Mouse (Mus musculus) brain, adult 2 months (tissue): ENCODE results near the gene Ndufv3.
A peak's percentile ranks its signal among the peaks of the same experiment; 100 is the strongest.

ENCODE experiments used
- DNase-seq: peaks from one replicate; pipeline ENCODE4 v3.0.0; 2011; ENCODE audit warnings: low read depth, low spot score

Ndufv3 gene

GRCm38 (mm10) chr17:31519946-31520838 lies at the start of gene Ndufv3, which contains the start of gene Wdr4:
TSS of gene Ndufv3 (plus strand) at chr17:31520115.
TSS of gene Wdr4 (minus strand) at chr17:31519980.
- DNase-seq: peak; percentile 100

GRCm38 (mm10) chr17:31470766-31471418 lies 49.0 kb upstream of the Ndufv3 start:
- peak; percentile 69 for DNase-seq

GRCm38 (mm10) chr17:31474388-31474787 lies 45.5 kb upstream of the Ndufv3 start:
- DNase-seq: no peak

DNA sequence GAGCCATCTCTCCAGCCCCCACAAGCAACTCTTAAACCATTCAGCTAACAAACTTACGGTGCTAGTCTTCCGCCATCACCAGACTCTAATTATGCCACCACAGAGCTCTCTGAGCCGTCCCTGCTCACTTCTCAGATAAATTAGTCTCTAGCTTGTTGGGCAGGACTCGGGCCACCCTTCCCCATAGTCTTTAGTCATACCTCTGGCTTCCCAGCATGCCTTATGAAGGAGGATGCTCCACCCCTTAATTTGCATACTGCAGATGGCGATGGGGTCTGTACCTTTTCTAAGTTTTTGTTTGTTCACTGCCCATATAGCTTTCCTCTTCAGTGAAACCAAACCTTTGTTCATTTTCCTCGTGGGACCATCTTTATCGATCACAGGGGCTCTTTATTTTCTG lies 41.3 kb upstream of the Ndufv3 start:
- DNase-seq: no peak

DNA sequence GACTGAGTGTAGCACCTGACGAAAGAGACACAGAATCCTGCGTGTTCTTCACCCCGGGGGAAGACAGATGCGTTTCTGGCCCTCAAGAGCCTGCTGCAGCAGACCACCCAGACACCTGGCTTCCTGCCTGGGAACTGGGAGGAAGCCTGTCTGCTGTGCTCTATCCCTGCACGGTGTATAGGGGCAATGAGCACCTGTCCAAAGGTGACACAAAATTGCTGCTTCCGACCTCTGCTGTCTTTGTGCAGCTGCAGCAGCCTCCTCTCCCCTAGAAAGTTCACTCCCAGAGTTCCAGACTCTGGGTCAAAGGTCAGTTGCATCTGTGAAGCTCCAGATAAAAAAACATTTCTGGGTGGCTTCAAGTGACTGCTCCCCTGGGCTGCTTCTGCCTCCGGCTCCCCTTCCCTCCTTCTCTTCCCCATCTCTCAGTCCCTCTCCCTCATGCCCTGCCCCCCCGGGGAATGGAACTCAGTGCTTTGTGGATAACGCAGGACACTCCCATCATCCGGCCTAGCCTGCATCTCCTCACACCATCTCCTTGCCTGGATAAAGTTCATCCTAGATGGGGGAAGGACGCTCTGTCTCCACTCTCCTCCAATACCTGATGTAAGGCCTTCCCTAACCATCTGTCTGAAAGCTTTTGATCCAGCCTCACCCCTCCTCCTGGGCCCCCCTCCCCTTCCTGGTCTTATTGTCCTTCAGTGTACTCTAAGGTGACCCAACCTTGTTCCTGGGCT lies 40.6 kb upstream of the Ndufv3 start:
- no peak for DNase-seq

- peak; percentile 58 for DNase-seq
Observed at GRCm38 (mm10) chr17:31486616-31487198, 33.2 kb upstream of the Ndufv3 start.

- DNase-seq: no peak
Observed at GRCm38 (mm10) chr17:31487433-31488060, 32.4 kb upstream of the Ndufv3 start.

GRCm38 (mm10) chr17:31491355-31491754 lies 28.6 kb upstream of the Ndufv3 start:
- DNase-seq: no peak

DNA sequence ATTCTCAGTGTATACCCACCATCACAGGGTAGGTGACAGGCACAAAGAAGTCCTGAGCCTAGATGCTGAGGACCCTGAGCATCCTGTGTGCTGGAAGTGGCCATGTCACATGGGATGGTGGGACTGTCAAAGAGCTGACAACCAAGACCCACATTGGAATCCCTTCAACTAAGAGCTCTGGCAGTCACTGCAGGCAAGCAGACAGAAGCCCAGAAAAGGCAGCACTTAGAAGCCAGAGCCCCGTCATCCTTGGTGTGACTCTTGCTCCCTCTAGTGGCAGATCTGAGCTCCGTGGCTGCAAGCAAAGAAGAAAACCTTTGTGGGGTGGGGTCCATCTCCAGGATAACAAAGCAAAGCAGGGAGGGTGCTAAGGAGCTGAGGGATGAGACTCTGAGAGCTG lies 27.5 kb upstream of the Ndufv3 start:
- peak; percentile 94 for DNase-seq

- DNase-seq: no peak
Observed at GRCm38 (mm10) chr17:31494989-31495388, 24.9 kb upstream of the Ndufv3 start.

DNA sequence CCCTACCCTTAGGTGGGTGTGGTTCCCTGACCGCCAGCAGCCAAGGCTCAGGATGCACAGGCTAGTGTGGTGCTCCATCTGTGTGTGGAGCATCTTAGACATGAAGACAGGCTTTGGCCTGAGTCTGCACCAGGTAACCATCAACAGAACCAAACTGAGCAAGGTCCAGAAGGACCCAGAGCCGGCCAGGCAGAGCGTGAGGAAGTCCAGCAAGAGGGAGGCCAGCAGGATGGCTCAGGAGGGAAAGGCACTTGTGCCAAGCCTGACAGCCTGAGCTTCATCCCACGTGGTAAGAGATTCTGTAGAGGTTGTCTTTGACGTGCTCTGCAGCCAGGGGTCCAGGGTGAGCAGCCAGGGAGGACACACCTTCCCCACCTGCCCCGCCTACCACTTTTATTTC lies 22.2 kb upstream of the Ndufv3 start:
- peak; percentile 76 for DNase-seq

DNA sequence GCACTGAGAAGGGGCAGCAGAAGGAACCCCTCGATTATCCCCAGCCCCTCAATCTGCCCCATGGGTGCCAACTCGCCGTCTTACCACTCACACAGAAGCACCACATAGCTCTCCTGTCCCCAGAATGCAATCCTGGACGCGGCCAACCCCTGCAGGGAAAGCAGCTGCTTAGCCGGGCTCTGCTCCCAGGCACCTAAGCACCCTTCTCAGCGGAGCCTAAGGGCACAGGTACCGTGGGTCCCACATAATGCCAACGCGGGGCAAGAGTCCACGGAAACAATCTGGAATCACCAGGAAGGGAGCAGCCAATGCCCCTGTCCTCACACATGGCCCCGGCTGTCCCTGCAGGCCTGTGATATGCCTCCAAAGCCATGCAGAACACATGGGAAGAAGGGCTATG lies 20.2 kb upstream of the Ndufv3 start:
- DNase-seq: peak; percentile 24

- no peak for DNase-seq
Observed at GRCm38 (mm10) chr17:31500416-31500815, 19.5 kb upstream of the Ndufv3 start.

- no peak for DNase-seq
Observed at GRCm38 (mm10) chr17:31500908-31501307, 19.0 kb upstream of the Ndufv3 start.

DNA sequence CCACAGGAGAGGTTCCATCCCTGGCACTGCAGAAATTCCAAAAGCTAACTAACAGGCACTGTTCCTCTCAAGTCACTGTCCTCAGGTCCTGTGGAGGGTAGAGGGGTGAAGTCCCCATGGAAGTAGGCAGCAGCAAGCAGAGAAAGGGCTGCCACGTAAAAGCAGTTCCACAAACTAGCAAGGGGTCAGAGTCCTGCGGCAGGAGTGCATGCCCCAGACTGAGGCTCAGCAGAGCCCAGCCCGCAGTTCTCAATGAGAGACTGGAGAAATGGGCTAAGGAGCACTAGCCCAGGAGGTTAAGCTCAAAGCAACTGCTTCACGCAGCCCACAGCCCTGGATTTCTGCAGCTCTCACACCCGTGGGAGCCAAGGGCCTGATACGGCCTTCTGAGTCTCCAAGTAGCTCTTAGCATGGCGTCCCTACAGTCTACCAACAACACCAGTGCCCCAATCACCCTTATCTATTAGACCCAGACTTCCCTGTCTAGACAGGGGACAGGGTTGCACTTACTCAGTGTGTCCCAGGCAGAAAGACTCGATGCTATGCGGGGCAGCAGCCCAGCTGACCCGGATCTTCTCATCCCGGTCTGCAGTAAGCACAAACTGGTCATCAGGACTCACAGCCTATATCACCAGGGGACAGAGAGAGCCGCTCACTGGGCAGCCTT lies 17.5 kb upstream of the Ndufv3 start:
- DNase-seq: no peak

DNA sequence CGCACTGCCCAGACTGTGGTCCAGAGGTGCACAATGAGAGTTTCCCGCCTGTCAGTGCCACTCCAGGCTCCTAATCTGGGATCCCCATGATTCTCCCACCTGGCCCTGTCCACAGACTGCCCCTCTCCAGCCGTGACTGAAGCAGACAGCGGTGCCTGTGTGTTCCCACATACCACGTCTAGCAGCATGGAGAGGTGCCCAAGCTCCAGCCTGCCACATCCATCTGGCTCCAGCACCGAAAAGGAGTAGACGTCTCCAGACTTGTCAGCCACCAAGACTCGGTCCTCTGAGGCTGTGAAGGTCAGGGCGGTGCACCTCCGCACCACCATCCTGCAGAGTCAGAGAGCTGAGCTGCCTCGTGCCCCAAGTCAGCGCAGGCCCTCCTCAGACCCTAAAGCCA lies 16.6 kb upstream of the Ndufv3 start:
- peak; percentile 72 for DNase-seq

DNA sequence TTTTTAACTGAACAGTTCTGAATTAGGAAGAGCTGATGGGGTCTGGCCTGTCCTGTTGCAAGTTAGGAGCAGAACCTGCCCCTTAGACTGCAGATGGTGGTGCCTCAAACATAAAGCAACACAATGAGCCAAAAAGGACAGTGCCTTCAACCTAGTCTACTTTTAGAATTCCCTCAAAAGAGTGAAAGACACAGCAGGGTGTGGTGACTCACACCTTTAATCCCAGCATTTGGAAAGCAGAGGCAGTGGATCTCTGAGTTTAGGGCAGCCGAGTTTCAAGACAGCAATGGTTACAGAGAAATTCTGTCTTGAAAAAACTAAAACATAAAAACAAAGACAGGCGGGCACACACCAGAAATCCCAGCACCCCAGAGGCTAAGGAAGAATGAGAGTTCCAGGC lies 16.0 kb upstream of the Ndufv3 start:
- DNase-seq: peak; percentile 79

GRCm38 (mm10) chr17:31505013-31505412 lies 14.9 kb upstream of the Ndufv3 start:
- no peak for DNase-seq

DNA sequence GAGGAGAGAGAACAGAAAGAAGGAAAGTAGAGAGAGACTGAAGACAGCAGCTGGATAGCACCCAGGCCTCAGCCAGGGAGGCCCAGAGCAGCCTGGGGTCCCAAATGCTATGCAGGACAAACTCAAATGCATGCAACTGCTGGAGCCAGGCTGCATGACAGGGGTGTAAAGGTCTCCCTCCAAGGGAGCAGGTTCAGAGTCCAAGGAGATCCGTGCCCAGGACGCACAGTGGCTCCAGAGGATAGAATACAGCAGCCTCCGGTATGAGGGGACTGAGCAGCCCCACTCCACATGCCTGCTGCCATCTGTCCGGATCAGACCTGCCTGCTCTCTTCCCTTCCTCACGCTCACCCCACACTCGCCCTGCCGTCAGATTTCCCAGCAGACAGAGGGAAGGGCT lies 13.6 kb upstream of the Ndufv3 start:
- DNase-seq: no peak

DNA sequence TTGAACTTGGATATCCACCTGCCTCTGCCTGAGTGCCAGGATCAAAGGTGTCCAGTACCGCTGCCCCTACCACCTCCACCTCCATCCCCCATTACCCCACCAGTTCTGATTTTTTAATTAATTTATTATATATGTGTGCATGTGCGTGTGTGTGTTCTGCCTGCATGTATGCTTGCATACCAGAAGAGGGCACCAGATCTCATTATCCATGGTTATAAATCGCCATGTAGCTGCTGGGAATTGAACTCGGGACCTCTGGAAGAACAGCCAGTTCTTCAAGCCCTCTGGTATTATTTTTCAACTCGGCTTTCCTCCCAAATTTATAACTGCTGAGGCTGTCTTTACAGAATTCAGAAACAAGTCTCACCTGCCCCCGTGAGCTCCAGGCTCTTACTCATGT lies 9.0 kb upstream of the Ndufv3 start:
- DNase-seq: no peak
